Mouse (Mus musculus) myocyte (in vitro differentiated cells): ENCODE data around the gene 1700013F07Rik.

Experiments
- MAX ChIP-seq: IDR thresholded peaks from one replicate; pipeline ENCODE4 v1.6.1; 2011; ENCODE audit warnings: low read depth, mild to moderate bottlenecking, control low read depth
- POLR2A ChIP-seq: IDR thresholded peaks from one replicate; pipeline ENCODE4 v1.6.1; 2011; ENCODE audit warnings: low read depth, mild to moderate bottlenecking, control low read depth, moderate library complexity; ENCODE audit not compliant: insufficient read length

GRCm38 (mm10) chr3:108590786-108591529, 57.0 kb downstream of the 1700013F07Rik start, which contains the start of gene Wdr47:
- TF ChIP-seq MAX (no peak), POLR2A (peak; percentile 84)
